ENCODE assay signal across 22 mouse cellular contexts in genomic region chr6:49274416-49275091, GRCm38 (mm10).
"Had no signal": no experiment of that assay in that cellular context is flagged by ENCODE, and none has a peak within 500 bp of the region (broad histone marks: within the 10 kb centered on the region; RNA-seq: fewer than 3 reads in every experiment).

No protein-coding gene starts in this region.

- H3K27ac ChIP-seq: kidney, embryonic 15.5 days; left cerebral cortex, adult 2 months; limb, embryonic 12.5 days; limb, embryonic 15.5 days; liver, embryonic 14.5 days; macrophage; neural tube, embryonic 12.5 days; neural tube, embryonic 15.5 days; stomach, embryonic 15.5 days had no signal

- H3K9me3 ChIP-seq: kidney, embryonic 15.5 days; limb, embryonic 12.5 days; limb, embryonic 15.5 days; neural tube, embryonic 12.5 days; neural tube, embryonic 15.5 days; stomach, embryonic 15.5 days had no signal

- ATAC-seq: liver, postnatal 0 days; lung, postnatal 0 days had no signal

- H3K9ac ChIP-seq: kidney, embryonic 15.5 days; limb, embryonic 12.5 days; limb, embryonic 15.5 days; liver, embryonic 14.5 days; liver, postnatal 0 days; lung, embryonic 14.5 days; neural tube, embryonic 12.5 days; neural tube, embryonic 15.5 days; stomach, embryonic 15.5 days had no signal

- H3K4me2 ChIP-seq: kidney, embryonic 15.5 days; limb, embryonic 12.5 days; limb, embryonic 15.5 days; liver, embryonic 11.5 days; lung, embryonic 14.5 days; neural tube, embryonic 12.5 days; neural tube, embryonic 15.5 days; stomach, embryonic 15.5 days had no signal

- H3K36me3 ChIP-seq: kidney, embryonic 15.5 days; limb, embryonic 12.5 days; limb, embryonic 15.5 days; neural tube, embryonic 12.5 days; neural tube, embryonic 15.5 days; stomach, embryonic 15.5 days had no signal

- H3K4me1 ChIP-seq: kidney, embryonic 15.5 days; limb, embryonic 12.5 days; limb, embryonic 15.5 days; neural tube, embryonic 12.5 days; neural tube, embryonic 15.5 days; stomach, embryonic 15.5 days had no signal

- DNase-seq: kidney, adult 8-10 months; kidney, postnatal 10 days; kidney, postnatal 36 days; layer of hippocampus, postnatal 36 days; left cerebral cortex, postnatal 4 days; liver, postnatal 0 days; lung, embryonic 14.5 days; right cerebral cortex, adult 18-20 months; right cerebral cortex, postnatal 14 days; spleen, adult 18-20 months; thymus, postnatal 25 days had no signal

- H3K4me3 ChIP-seq: kidney, embryonic 15.5 days; left cerebral cortex, adult 2 months; limb, embryonic 12.5 days; limb, embryonic 15.5 days; neural tube, embryonic 12.5 days; neural tube, embryonic 15.5 days; stomach, embryonic 15.5 days had no signal

- H3K27me3 ChIP-seq: kidney, embryonic 15.5 days; limb, embryonic 12.5 days; limb, embryonic 15.5 days; neural tube, embryonic 12.5 days; neural tube, embryonic 15.5 days; stomach, embryonic 15.5 days had no signal
